In genomic region chr3:96427311-96427710, GRCm38 (mm10) we compare ENCODE assay signal across 11 mouse cellular contexts. TPM values are rescaled to one million over a fixed set of nuclear protein-coding genes. Genes with fewer than 3 reads are reported as not detected.
DNase-seq lines count a peak whose midpoint lies in the region; ATAC-seq and TF ChIP-seq lines count a peak whose summit lies in the region.
"Had no signal": no experiment of that assay in that cellular context is flagged by ENCODE, and none has a peak within 500 bp of the region (broad histone marks: within the 10 kb centered on the region; RNA-seq: fewer than 3 reads in every experiment).

No protein-coding gene starts in this region.

- H3K4me3 ChIP-seq in kidney, embryonic 16.5 days (ENCODE audit: low read length) = peak overlapping the region; percentile 28
- peak overlapping the region; percentile 61 to 84 for H3K4me3 ChIP-seq in MEL (ENCODE audit: control insufficient read depth in 1 of 2, insufficient read depth in 1 of 2, low read depth in 2 of 2, low read length in 2 of 2)
- peak overlapping the region; percentile 15; the same call in 1 of the 2 replicates for H3K4me3 ChIP-seq in embryonic facial prominence, embryonic 14.5 days (ENCODE audit: low read depth, low read length)
- peak overlapping the region; percentile 51 for H3K4me3 ChIP-seq in liver, embryonic 16.5 days (ENCODE audit: low read depth, low read length)

- peaks cover 41% of the 10 kb centered on the region for H3K27me3 ChIP-seq in kidney, embryonic 16.5 days (ENCODE audit: insufficient read depth, low read length)
- H3K27me3 ChIP-seq in MEL (ENCODE audit: control insufficient read depth in 1 of 2, insufficient read depth in 2 of 2, low read length in 2 of 2) = no peaks in the 10 kb centered on the region
- H3K27me3 ChIP-seq in embryonic facial prominence, embryonic 14.5 days (replicated peaks; ENCODE audit: control insufficient read depth, insufficient read depth, low read length) = no peaks in the 10 kb centered on the region; the same call in 1 of the 2 replicates
- peaks cover 9% of the 10 kb centered on the region for H3K27me3 ChIP-seq in liver, embryonic 16.5 days (ENCODE audit: control insufficient read depth, insufficient read depth, low read depth, low read length)

- no peaks in the 10 kb centered on the region for H3K9me3 ChIP-seq in kidney, embryonic 16.5 days (ENCODE audit: low read length)
- H3K9me3 ChIP-seq in MEL (replicated peaks; ENCODE audit: insufficient read depth, low read length) = no peaks in the 10 kb centered on the region
- no peaks in the 10 kb centered on the region for H3K9me3 ChIP-seq in embryonic facial prominence, embryonic 14.5 days (ENCODE audit: control insufficient read depth, low read length)
- no peaks in the 10 kb centered on the region for H3K9me3 ChIP-seq in liver, embryonic 16.5 days (replicated peaks; ENCODE audit: control insufficient read depth, low read length)

- H3K4me2 ChIP-seq in kidney, embryonic 16.5 days (replicated peaks; ENCODE audit: low read depth, low read length) = peak overlapping the region; percentile 43
- H3K4me2 ChIP-seq in embryonic facial prominence, embryonic 14.5 days (ENCODE audit: low read depth, low read length) = peak overlapping the region; percentile 33
- peak overlapping the region; percentile 62 for H3K4me2 ChIP-seq in liver, embryonic 16.5 days (ENCODE audit: low read depth, low read length)

- no peaks in the 10 kb centered on the region for H3K36me3 ChIP-seq in kidney, embryonic 16.5 days (ENCODE audit: insufficient read depth, low read length)
- H3K36me3 ChIP-seq in MEL (ENCODE audit: control insufficient read depth in 1 of 2, insufficient read depth in 2 of 2, low read length in 2 of 2) = peaks cover 0 to 38% of the 10 kb centered on the region in 2 experiments; a peak in 2 of 4 replicates
- no peaks in the 10 kb centered on the region for H3K36me3 ChIP-seq in embryonic facial prominence, embryonic 14.5 days (ENCODE audit: control insufficient read depth, insufficient read depth, low read length)
- H3K36me3 ChIP-seq in liver, embryonic 16.5 days (ENCODE audit: control insufficient read depth, insufficient read depth) = no peaks in the 10 kb centered on the region

- no peak for TF ChIP-seq EP300 in MEL (IDR thresholded peaks at IDR 0.05; ENCODE audit: low read depth in 1 of 2, low read length in 2 of 2)

- ATAC-seq in kidney, embryonic 16.5 days (ENCODE audit: low FRiP score, low TSS enrichment) = no peak
- ATAC-seq in embryonic facial prominence, embryonic 14.5 days (ENCODE audit: low read depth) = no peak
- ATAC-seq in liver, embryonic 16.5 days (ENCODE audit: low read depth) = peak; percentile 40; the same call in 1 of the 2 replicates
- ATAC-seq in megakaryocyte-erythroid progenitor cell, adult 5-6 weeks (replicated peaks; ENCODE audit: low FRiP score, low TSS enrichment, poor library complexity, severe bottlenecking) = no peak

- DNase-seq in kidney, adult 8-10 months = no peak
- DNase-seq in MEL (ENCODE audit: low read depth, low spot score) = peak; percentile 95
- peak; percentile 37 for DNase-seq in embryonic facial prominence, embryonic 14.5 days (ENCODE audit: low spot score)
- DNase-seq in gastrocnemius, postnatal 4 days (ENCODE audit: low spot score in 2 of 2) = no peak
- no peak for DNase-seq in thymus, postnatal 14 days
- DNase-seq: cerebellum, adult 11-12 months; retina, postnatal 1 day had no signal

- 15% methylated on average over 4 of the region's 4 CpGs for WGBS in kidney, embryonic 16.5 days
- 10% methylated on average over 4 of the region's 4 CpGs for WGBS in embryonic facial prominence, embryonic 14.5 days
- WGBS in liver, embryonic 16.5 days (ENCODE audit: insufficient replicate concordance) = 11% methylated on average over 4 of the region's 4 CpGs

- H3K27ac ChIP-seq in kidney, embryonic 16.5 days (ENCODE audit: low read length) = no peak overlapping the region
- peak overlapping the region; percentile 48 for H3K27ac ChIP-seq in MEL (ENCODE audit: control insufficient read depth, low read depth, low read length)
- H3K27ac ChIP-seq in embryonic facial prominence, embryonic 14.5 days (replicated peaks; ENCODE audit: low read depth, low read length) = no peak overlapping the region
- peak overlapping the region; percentile 84 for H3K27ac ChIP-seq in liver, embryonic 16.5 days (ENCODE audit: low read length)

- no peak for TF ChIP-seq POLR2A in MEL (IDR thresholded peaks at IDR 0.05; ENCODE audit: control insufficient read depth in 1 of 2, insufficient read depth in 1 of 2, low read depth in 1 of 2, low read length in 2 of 2, poor library complexity in 1 of 2)

- no peak for TF ChIP-seq CTCF in MEL (IDR thresholded peaks at IDR 0.05 in 2 of 3, conservative IDR thresholded peaks at IDR 0.05 in 1 of 3; ENCODE audit: control insufficient read depth in 1 of 3, insufficient read depth in 1 of 3, low read depth in 2 of 3, low read length in 3 of 3, poor library complexity in 1 of 3, severe bottlenecking in 1 of 3)

- H3K4me1 ChIP-seq in kidney, embryonic 16.5 days (ENCODE audit: insufficient read depth, low read length) = peaks cover 3% of the 10 kb centered on the region; the same call in 1 of the 2 replicates
- peaks cover 10 to 36% of the 10 kb centered on the region in 2 experiments for H3K4me1 ChIP-seq in MEL (ENCODE audit: control insufficient read depth in 1 of 2, insufficient read depth in 2 of 2, low read length in 2 of 2)
- no peaks in the 10 kb centered on the region for H3K4me1 ChIP-seq in embryonic facial prominence, embryonic 14.5 days (ENCODE audit: control insufficient read depth, insufficient read depth, low read length)
- H3K4me1 ChIP-seq in liver, embryonic 16.5 days (ENCODE audit: control insufficient read depth, low read depth, low read length) = peaks cover 41% of the 10 kb centered on the region

- H3K79me2 ChIP-seq in MEL (ENCODE audit: control insufficient read depth, insufficient read depth, low read length, poor library complexity) = no peaks in the 10 kb centered on the region; the same call in 1 of the 2 replicates

- TF ChIP-seq RAD21 in MEL (IDR thresholded peaks at IDR 0.05; ENCODE audit: low read depth, low read length) = no peak

- H3K9ac ChIP-seq in kidney, embryonic 16.5 days (replicated peaks; ENCODE audit: low read length) = no peak overlapping the region
- H3K9ac ChIP-seq in MEL (ENCODE audit: control insufficient read depth, low read depth, low read length, poor library complexity, severe bottlenecking) = peak overlapping the region; percentile 65
- no peak overlapping the region for H3K9ac ChIP-seq in embryonic facial prominence, embryonic 14.5 days (ENCODE audit: low read depth, low read length)
- peak overlapping the region; percentile 58 for H3K9ac ChIP-seq in liver, embryonic 16.5 days (ENCODE audit: low read depth, low read length)

TF ChIP-seq in MEL, 35 proteins besides CTCF, POLR2A, EP300 and RAD21:
- TF ChIP-seq MAZ (IDR thresholded peaks at IDR 0.05; ENCODE audit: low read depth, low read length) (no peak), GATA1 (IDR thresholded peaks at IDR 0.05; ENCODE audit: low read depth, low read length) (0 out of 2 replicates have a peak, but pooled peaks have one; percentile 1)

RNA-seq across cellular contexts. Expression of gene BC107364, which starts 24.8 kb away (rescaled TPM):
- polyA plus RNA-seq in kidney, embryonic 16.5 days (2015; fragmentation: Nextera tagmentation; extraction: Ambion mirVana) = 0.25 TPM in 1 of 2 replicates, not detected in the other
- total RNA-seq in MEL (2012; rRNA removed) = not detected in 2 replicates
- under 1 TPM in 1 of 2 experiments, not detected in 1; 0.17 TPM for polyA plus RNA-seq in MEL (2012; ENCODE audit: insufficient read depth in 1 of 2, insufficient read length in 2 of 2, low read depth in 1 of 2, low replicate concordance in 2 of 2, missing spikeins in 1 of 2)
- not detected in 2 replicates for polyA plus RNA-seq in embryonic facial prominence, embryonic 14.5 days (2014; fragmentation: Nextera tagmentation; extraction: Ambion mirVana)
- polyA plus RNA-seq in liver, embryonic 16.5 days (2015; fragmentation: Nextera tagmentation; extraction: Ambion mirVana) = not detected in 2 replicates
- not detected in 2 replicates for total RNA-seq in megakaryocyte-erythroid progenitor cell, adult 5-6 weeks (2014; fragmentation: Nextera tagmentation)
- total RNA-seq in megakaryocyte-erythroid progenitor cell, adult 5-6 weeks (2017) = not detected in 2 replicates
- total RNA-seq in gastrocnemius, postnatal 4 days (2021) = not detected
- total RNA-seq: layer of hippocampus, adult 8-10 months had no signal

Comparison
In these comparisons a context has a peak if more than half of its experiments do, and no peak if none do; other contexts are left out.
1. H3K27ac ChIP-seq: peak in MEL (single experiment) and liver, embryonic 16.5 days (single experiment); none in kidney, embryonic 16.5 days (single experiment) and embryonic facial prominence, embryonic 14.5 days (single experiment).
2. H3K4me3 ChIP-seq: peak in every context shown above with its lines; median percentile 72 in MEL; 51 in liver, embryonic 16.5 days; 28 in kidney, embryonic 16.5 days; 15 in embryonic facial prominence, embryonic 14.5 days.
3. H3K9ac ChIP-seq: peak in MEL (single experiment) and liver, embryonic 16.5 days (single experiment); none in kidney, embryonic 16.5 days (single experiment) and embryonic facial prominence, embryonic 14.5 days (single experiment).
4. DNase-seq: peak in MEL (single experiment) and embryonic facial prominence, embryonic 14.5 days (single experiment); none in kidney, adult 8-10 months (0 of 2), gastrocnemius, postnatal 4 days (0 of 2) and thymus, postnatal 14 days (single experiment).
5. Peak in every context shown above with its lines, with median percentiles within 50 percentile points of each other: H3K4me2 ChIP-seq.